Mouse (Mus musculus) forebrain, postnatal 0 days (tissue): Measurements from ENCODE around the gene Nomo1. TPM values are rescaled to one million over a fixed set of nuclear protein-coding genes. Genes with fewer than 3 reads are reported as not detected.

ENCODE experiments used
- ATAC-seq: fragments of 200-750 bp; cut with Nextera tagmentation; 2 replicates; pipeline ENCODE4 v1.8.0; 2017; ENCODE audit warnings: mild to moderate bottlenecking, moderate library complexity
- DNase-seq: peaks from one replicate; pipeline ENCODE4 v3.0.0-alpha.2; 2015
- H3K27ac ChIP-seq: fragments of 300-500 bp; sonication (generic); 2 replicates; pipeline ENCODE4 v1.5.1; 2014; ENCODE audit warnings: low read depth, mild to moderate bottlenecking, antibody characterized with exemption, low read length, moderate library complexity, mixed read lengths
- H3K27me3 ChIP-seq: fragments of 300-500 bp; sonication (generic); 2 replicates; pipeline ENCODE4 v1.6.1; 2014; ENCODE audit warnings: mild to moderate bottlenecking, low read length, mixed read lengths; ENCODE audit not compliant: insufficient read depth
- H3K36me3 ChIP-seq: fragments of 300-500 bp; sonication (generic); 2 replicates; pipeline ENCODE4 v1.6.1; 2014; ENCODE audit warnings: mild to moderate bottlenecking, moderate library complexity; ENCODE audit not compliant: insufficient read depth
- H3K4me1 ChIP-seq: fragments of 300-500 bp; sonication (generic); 2 replicates; pipeline ENCODE4 v1.6.1; 2014; ENCODE audit warnings: antibody characterized with exemption; ENCODE audit not compliant: insufficient read depth
- H3K4me2 ChIP-seq: fragments of 300-500 bp; sonication (generic); 2 replicates; pipeline ENCODE4 v1.6.1; 2014; ENCODE audit warnings: low read depth, mild to moderate bottlenecking, moderate library complexity
- H3K4me3 ChIP-seq: fragments of 300-500 bp; sonication (generic); 2 replicates; pipeline ENCODE4 v1.5.1; 2014; ENCODE audit warnings: low read depth, low read length, mixed read lengths
- H3K9ac ChIP-seq: fragments of 300-500 bp; sonication (generic); 2 replicates; pipeline ENCODE4 v1.6.1; 2014; ENCODE audit warnings: mild to moderate bottlenecking
- H3K9me3 ChIP-seq: fragments of 300-500 bp; sonication (generic); 2 replicates; pipeline ENCODE4 v1.6.1; 2016; ENCODE audit warnings: low read length
- CTCF ChIP-seq: sonication (generic); IDR thresholded peaks from 2 replicates; pipeline ENCODE4 v1.5.1; 2016; ENCODE audit warnings: antibody characterized with exemption, control low read depth, low read depth
- WGBS: fragments of 180-500 bp; shearing (Covaris S2); extraction: QIAGEN DNeasy Blood & Tissue Kit; methylation state at CpG from one replicate; pipeline ENCODE4 v1.1.7; 2014; 5-methylcytosine and 5-hydroxymethylcytosine counted together
- polyA plus RNA-seq: library from polyadenylated mRNA; unstranded; fragments of >200 nt; fragmentation: Nextera tagmentation; extraction: Ambion mirVana; gene quantifications from 2 replicates; pipeline ENCODE4 v1.2.1, GENCODE M21; 2015
- total RNA-seq: library from RNA; depleted of rRNA; stranded (reverse); fragments of >200 nt; gene quantifications from 2 replicates; pipeline ENCODE4 v1.2.3, GENCODE M21; 2014

Gene Nomo1
- total and polyA plus RNA-seq, 2 experiments from 2014 or later = 32.9 to 41.1 TPM

- no peaks in the 10 kb centered on the region for H3K27me3 ChIP-seq
- ATAC-seq (no peak), DNase-seq (no peak)
- H3K4me2 ChIP-seq = no peak overlapping the region
- H3K4me1 ChIP-seq = no peaks in the 10 kb centered on the region
- 96% methylated on average over 16 of the region's 16 CpGs for WGBS
- no peak for TF ChIP-seq CTCF
- no peak overlapping the region for H3K9ac ChIP-seq
- no peak overlapping the region for H3K27ac ChIP-seq
- no peak overlapping the region for H3K4me3 ChIP-seq
- H3K9me3 ChIP-seq = no peaks in the 10 kb centered on the region
- peaks cover 88% of the 10 kb centered on the region for H3K36me3 ChIP-seq
Observed at GRCm38 (mm10) chr7:46061614-46062013, 28.1 kb downstream of the Nomo1 start.

GRCm38 (mm10) chr7:46063296-46063695 is 29.8 kb downstream of the Nomo1 start:
- H3K36me3 ChIP-seq = peaks cover 88% of the 10 kb centered on the region
- H3K4me1 ChIP-seq = no peaks in the 10 kb centered on the region
- no peak overlapping the region for H3K4me3 ChIP-seq
- H3K27ac ChIP-seq = no peak overlapping the region
- no peak for TF ChIP-seq CTCF
- H3K27me3 ChIP-seq = no peaks in the 10 kb centered on the region
- H3K9ac ChIP-seq = no peak overlapping the region
- no peaks in the 10 kb centered on the region for H3K9me3 ChIP-seq
- no peak overlapping the region for H3K4me2 ChIP-seq
- DNase-seq (no peak), ATAC-seq (no peak)
- WGBS = 95% methylated on average over 6 of the region's 6 CpGs

- Histone ChIP-seq H3K9ac (no peak overlapping the region), H3K4me1 (no peaks in the 10 kb centered on the region), H3K9me3 (no peaks in the 10 kb centered on the region), H3K36me3 (peaks cover 92% of the 10 kb centered on the region), H3K4me3 (no peak overlapping the region), H3K27me3 (no peaks in the 10 kb centered on the region), H3K27ac (no peak overlapping the region), H3K4me2 (no peak overlapping the region)
- ATAC-seq (no peak), DNase-seq (no peak)
- no peak for TF ChIP-seq CTCF
- WGBS = 95% methylated on average over 8 of the region's 8 CpGs
Observed at GRCm38 (mm10) chr7:46068831-46069230, 35.3 kb downstream of the Nomo1 start.

- Histone ChIP-seq H3K9ac (no peak overlapping the region), H3K4me1 (no peaks in the 10 kb centered on the region), H3K27ac (no peak overlapping the region), H3K9me3 (no peaks in the 10 kb centered on the region), H3K36me3 (peaks cover 83% of the 10 kb centered on the region), H3K4me3 (no peak overlapping the region), H3K4me2 (no peak overlapping the region), H3K27me3 (no peaks in the 10 kb centered on the region)
- DNase-seq = no peak
- ATAC-seq = no peak
- no peak for TF ChIP-seq CTCF
- WGBS = 82% methylated on average over 7 of the region's 7 CpGs
Observed at GRCm38 (mm10) chr7:46076844-46077243, 43.3 kb downstream of the Nomo1 start.

GRCm38 (mm10) chr7:46077675-46078074 is 44.2 kb downstream of the Nomo1 start:
- Histone ChIP-seq H3K9ac (no peak overlapping the region), H3K9me3 (no peaks in the 10 kb centered on the region), H3K27me3 (no peaks in the 10 kb centered on the region), H3K4me1 (no peaks in the 10 kb centered on the region), H3K4me2 (no peak overlapping the region), H3K4me3 (no peak overlapping the region), H3K36me3 (peaks cover 82% of the 10 kb centered on the region), H3K27ac (no peak overlapping the region)
- ATAC-seq (peak; percentile 77), DNase-seq (peak; percentile 48)
- WGBS = 41% methylated on average over 12 of the region's 12 CpGs
- TF ChIP-seq CTCF = peak; percentile 22; the same call in 1 of the 2 replicates

GRCm38 (mm10) chr7:46084024-46084423 is 50.5 kb downstream of the Nomo1 start:
- no peak for TF ChIP-seq CTCF
- 83% methylated on average over 10 of the region's 10 CpGs for WGBS
- ATAC-seq = no peak

GRCm38 (mm10) chr7:46084839-46085513 is 51.5 kb downstream of the Nomo1 start:
- H3K9ac ChIP-seq = no peak overlapping the region
- no peaks in the 10 kb centered on the region for H3K9me3 ChIP-seq
- peaks cover 47% of the 10 kb centered on the region for H3K36me3 ChIP-seq
- no peaks in the 10 kb centered on the region for H3K4me1 ChIP-seq
- no peak overlapping the region for H3K4me3 ChIP-seq
- no peak for TF ChIP-seq CTCF
- H3K27me3 ChIP-seq = no peaks in the 10 kb centered on the region
- no peak overlapping the region for H3K27ac ChIP-seq
- no peak for DNase-seq
- WGBS = 75% methylated on average over 16 of the region's 16 CpGs
- no peak overlapping the region for H3K4me2 ChIP-seq
- no peak for ATAC-seq

More at GRCm38 (mm10) chr7:46084024-46084423, 50.5 kb downstream of the Nomo1 start:
- no peaks in the 10 kb centered on the region for H3K9me3 ChIP-seq
- no peak overlapping the region for H3K4me3 ChIP-seq
- no peak overlapping the region for H3K27ac ChIP-seq
- no peaks in the 10 kb centered on the region for H3K27me3 ChIP-seq
- no peak overlapping the region for H3K9ac ChIP-seq
- H3K36me3 ChIP-seq = peaks cover 55% of the 10 kb centered on the region
- no peak for DNase-seq
- H3K4me2 ChIP-seq = no peak overlapping the region
- H3K4me1 ChIP-seq = no peaks in the 10 kb centered on the region
